Mouse (Mus musculus): ENCODE results near the gene Parp1. TPM values are rescaled to one million over a fixed set of nuclear protein-coding genes. Genes with fewer than 3 reads are reported as not detected.

Parp1 gene
- total RNA-seq (2023): 30.9 and 46.7 TPM in 2 replicates

GRCm38 (mm10) chr1:180568761-180569452, at the start of gene Parp1:
Gene Parp1 (plus strand): TSS chr1:180568924.

GRCm38 (mm10) chr1:180641137-180641517, 72.4 kb downstream of the Parp1 start, which contains the start of gene Lin9:
Gene Lin9 (plus strand): TSS chr1:180641150.

Other genes starting within 250 kb of the Parp1 start
- gene Itpkb, start 238.4 kb upstream of the Parp1 start, total RNA-seq (2023): 48.6 and 68.6 TPM in 2 replicates
- gene Stum, start 85.4 kb upstream of the Parp1 start, total RNA-seq (2023): 0.07 and 0.88 TPM in 2 replicates
- 8.5 and 13.7 TPM in 2 replicates for gene Lin9, start 72.2 kb downstream of the Parp1 start, total RNA-seq (2023)
- not detected in 2 replicates for gene Mixl1, start 128.1 kb downstream of the Parp1 start, total RNA-seq (2023)
- gene Acbd3, start 157.1 kb downstream of the Parp1 start, total RNA-seq (2023): 33.0 and 39.6 TPM in 2 replicates
- 1,080 and 1,609 TPM in 2 replicates for gene H3f3a, start 245.0 kb downstream of the Parp1 start, total RNA-seq (2023)